Mouse (Mus musculus) thymus, postnatal 14 days (tissue): Measurements from ENCODE around the gene Sumo3.

Experiments used
- DNase-seq: peaks from one replicate; pipeline ENCODE4 v3.0.0; 2021

Sumo3 gene

DNA sequence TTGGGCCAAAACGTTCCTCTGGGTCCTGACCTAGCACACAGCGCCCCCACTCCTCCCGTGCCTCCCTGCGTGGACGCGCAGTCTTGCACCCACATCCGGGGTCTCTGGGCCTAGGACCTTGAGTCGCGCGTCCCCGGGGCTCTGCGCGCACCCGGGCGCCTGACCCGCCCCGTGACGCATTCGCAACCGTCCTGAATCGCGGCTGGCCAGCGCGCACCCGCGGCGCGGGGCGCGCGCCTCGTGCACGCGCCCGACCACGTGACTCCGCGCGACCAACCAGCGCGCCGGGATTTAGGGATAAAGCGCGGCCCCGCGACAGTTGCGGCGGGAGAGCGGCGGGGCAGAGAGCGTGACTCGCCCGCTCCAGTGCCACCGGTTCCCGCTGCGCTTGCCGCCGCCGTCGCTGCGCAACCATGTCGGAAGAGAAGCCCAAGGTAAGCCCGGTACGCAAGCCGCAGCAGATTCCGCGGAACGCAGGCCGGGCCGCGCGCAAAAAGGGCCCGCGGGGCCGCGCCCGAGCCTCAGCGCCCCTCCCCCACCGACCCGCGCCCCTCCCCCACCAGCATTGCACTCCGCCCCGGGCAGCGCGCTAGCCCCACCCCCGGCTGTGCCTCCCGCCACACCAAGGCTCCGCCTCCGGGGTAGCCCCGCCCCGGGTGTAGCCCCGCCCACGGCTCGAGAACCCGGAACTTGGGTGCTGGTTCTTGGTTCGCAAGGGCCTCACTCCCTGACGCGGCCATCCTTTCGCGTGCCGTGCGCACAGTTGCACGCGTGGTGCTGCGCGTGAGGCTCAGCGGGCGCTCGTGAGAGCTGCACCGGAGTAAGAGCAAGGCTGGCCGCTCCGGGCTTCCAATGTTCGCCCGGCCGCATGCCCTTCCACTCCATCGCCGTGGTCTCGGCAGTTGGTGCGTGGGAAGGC is at the start of gene Sumo3, which contains the start of gene Gm49325:
Gene Sumo3 (plus strand): TSS at position 190 of the 919 bp plus-strand sequence.
Gene Gm49325 (plus strand): TSS at position 290 of the 919 bp plus-strand sequence.
- peak; percentile 100 for DNase-seq

DNA sequence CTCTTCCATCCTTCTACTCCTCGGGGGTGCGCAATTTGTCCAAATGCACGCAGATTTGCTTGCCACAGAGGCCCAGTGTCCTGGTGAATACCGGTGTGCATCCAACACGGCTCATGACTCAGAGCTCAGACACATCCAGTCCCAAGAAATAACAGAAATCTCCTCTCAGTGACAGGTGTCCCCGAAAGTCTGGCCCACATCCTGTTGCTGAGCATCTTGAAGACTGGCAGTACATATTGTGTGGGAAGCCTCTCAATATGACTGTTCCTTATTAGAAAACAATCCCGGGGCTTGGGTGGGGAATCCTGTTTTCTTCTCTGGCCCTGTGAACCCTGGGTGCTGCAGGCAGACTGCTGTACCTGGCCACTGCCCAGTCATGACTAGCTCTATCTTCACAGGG is 49.3 kb upstream of the Sumo3 start:
- DNase-seq = no peak

DNA sequence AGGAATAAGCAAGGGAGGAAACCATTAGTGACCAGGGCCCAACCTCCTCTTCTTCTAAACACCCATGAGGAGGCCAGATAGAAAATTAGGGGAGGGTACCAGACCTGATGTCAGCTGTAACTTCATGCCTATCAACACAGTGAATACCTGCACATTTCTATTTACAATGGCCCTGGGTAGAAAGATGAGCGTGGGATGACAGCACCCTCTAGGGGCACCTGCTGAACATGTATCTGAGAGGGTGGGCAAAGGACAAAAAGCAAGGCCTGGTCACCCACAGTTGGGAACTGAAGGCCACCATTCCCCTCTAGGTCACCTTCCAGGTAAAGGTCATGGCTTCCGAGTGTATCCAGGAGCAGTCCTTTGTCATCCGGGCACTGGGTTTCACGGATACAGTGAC is 48.3 kb upstream of the Sumo3 start:
- peak; percentile 47 for DNase-seq

GRCm38 (mm10) chr10:77560090-77560489 is 45.8 kb upstream of the Sumo3 start:
- no peak for DNase-seq

DNA sequence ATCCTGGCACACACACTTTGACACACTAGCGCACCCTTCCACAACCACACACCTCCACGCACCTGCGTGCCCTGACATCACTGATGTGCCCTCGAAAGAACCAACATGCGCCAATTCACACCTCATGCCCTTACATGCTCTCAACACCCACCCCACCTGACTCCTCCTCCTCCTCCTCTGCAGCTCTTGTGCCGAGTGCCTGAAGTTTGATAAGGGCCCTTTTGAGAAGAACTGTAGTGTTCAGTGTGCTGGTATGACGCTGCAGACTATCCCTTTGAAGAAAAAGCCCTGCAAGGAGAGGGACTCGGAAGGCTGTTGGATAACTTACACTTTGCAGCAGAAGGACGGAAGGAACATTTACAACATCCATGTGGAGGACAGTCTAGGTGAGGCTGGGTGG is 45.1 kb upstream of the Sumo3 start:
- no peak for DNase-seq

DNA sequence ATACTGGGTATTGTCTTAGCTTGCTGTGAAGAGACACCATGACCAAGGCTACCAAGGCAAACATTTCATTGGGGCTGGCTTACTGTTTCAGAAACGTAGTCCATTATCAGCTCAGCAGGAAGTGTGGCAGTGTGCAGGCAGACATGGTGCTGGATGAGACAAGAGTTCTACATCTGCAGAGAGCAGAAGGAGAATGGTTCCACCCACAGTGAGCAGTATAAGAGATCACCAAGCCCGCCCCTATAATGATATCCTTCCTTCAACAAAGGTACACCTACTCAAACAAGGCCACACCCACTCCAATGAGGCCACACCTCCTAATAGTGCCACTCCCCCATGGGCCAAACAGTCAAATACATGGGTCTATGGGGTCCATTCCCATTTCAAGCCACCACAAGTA is 44.4 kb upstream of the Sumo3 start:
- no peak for DNase-seq

GRCm38 (mm10) chr10:77565005-77565404 is 40.9 kb upstream of the Sumo3 start:
- DNase-seq = no peak

DNA sequence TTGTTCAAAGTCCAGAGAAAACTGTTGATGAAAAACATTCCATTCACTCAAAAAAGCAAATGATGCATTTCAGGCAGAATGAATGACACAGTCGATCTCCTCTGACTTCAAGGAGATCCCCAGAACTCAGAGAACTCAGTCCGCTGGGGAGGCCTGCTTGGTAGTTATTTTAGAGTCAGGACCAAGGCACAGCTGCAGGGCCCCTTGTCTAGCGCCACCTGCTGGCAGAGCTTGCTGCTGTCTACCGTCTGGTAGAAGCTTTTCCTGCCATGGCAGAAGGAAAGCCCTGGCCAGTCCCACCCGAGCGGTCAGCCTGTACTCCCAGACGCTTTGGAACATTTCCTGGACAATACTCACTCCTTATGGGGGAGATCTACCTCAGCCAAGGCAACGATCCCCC is 39.2 kb upstream of the Sumo3 start:
- peak; percentile 89 for DNase-seq

GRCm38 (mm10) chr10:77569481-77569880 is 36.4 kb upstream of the Sumo3 start:
- no peak for DNase-seq

- no peak for DNase-seq
Observed at GRCm38 (mm10) chr10:77569973-77570658, 35.8 kb upstream of the Sumo3 start.

GRCm38 (mm10) chr10:77572225-77572624 is 33.7 kb upstream of the Sumo3 start:
- DNase-seq = peak; percentile 36

DNA sequence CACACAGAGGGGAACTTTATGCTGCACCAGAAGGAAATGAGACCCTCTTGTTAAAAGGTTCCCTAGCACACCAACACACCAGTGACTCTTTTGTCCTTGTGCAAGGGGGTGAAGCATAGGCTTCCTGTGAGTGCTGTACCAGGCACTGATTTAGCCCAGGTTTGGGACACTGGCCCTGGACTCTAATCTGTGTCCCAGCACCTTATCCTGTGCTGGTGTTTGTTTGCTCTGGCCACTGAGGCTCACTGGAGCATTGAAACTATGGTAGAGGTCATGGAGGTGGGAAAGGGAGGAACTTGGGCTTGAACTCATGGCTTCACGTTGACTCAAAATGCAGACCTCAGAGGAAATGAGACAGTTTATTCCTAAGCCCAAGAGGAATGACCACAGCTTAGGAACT is 32.7 kb upstream of the Sumo3 start:
- DNase-seq = no peak

DNA sequence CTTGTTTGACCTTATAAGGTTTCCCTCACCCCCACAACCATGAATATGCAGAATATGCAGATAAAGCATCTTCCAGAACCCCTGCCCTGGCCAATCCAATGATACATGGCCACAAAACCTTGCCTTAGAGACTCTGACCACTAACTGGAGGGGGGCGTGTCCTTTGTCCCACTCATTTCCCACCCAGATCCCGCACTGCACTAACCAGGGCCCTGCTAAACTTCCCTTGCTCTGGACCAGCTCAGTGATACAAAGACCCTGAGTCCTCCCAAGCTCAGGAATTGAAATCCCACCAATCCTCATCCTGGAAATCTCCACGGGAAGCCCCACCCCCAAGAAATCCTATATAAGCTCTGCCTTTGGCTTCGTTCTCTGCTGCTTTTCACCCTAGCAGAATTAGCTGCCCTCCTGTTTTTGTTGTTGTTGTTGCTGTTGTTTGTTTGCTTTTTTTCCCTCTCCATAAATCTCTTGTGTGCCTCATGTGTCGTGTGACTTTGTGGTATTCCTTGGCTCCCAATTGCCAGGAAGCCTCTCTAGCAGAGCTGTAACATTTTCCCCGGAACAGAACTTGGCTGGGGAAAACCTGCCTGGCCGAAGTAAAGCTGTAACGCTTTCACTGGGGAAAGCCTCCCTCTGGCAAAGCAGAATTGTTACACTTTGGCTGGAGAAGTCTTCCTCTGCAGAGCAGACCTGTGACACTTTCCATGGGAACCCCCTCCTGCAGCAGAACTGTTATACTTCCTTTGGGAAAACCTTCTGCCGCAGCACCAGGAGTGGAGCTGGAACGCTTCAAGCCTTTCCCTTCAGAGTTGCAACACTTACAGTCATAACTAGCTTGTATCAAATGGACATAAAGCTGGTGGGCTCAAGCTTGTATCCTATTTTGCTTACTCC is 25.6 kb upstream of the Sumo3 start:
- no peak for DNase-seq

DNA sequence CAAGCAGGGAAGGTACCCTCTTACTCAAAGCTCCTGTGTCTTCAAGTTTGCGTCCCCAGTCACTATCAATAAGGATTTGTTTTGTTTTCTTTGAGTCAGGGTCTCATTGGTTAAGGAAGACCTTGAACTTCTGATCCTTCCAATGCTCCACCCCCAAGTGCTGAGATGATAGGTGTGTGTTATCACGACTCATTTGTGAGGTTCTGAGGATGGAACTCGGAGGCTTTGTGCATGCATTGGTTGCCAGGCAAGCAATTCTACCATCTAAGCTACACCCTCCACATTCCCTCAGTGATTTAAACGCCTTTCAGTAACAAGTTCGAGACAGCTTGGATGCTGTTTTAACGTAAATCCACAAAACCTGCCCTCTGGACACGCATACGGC is 24.9 kb upstream of the Sumo3 start:
- DNase-seq = peak; percentile 23

- DNase-seq = peak; percentile 97
Observed at GRCm38 (mm10) chr10:77581408-77582284, 24.3 kb upstream of the Sumo3 start, which contains the start of gene Pttg1ip. TSS of gene Pttg1ip (plus strand) at chr10:77581720.

GRCm38 (mm10) chr10:77582285-77582618 is 23.6 kb upstream of the Sumo3 start:
- DNase-seq = peak; percentile 25

DNA sequence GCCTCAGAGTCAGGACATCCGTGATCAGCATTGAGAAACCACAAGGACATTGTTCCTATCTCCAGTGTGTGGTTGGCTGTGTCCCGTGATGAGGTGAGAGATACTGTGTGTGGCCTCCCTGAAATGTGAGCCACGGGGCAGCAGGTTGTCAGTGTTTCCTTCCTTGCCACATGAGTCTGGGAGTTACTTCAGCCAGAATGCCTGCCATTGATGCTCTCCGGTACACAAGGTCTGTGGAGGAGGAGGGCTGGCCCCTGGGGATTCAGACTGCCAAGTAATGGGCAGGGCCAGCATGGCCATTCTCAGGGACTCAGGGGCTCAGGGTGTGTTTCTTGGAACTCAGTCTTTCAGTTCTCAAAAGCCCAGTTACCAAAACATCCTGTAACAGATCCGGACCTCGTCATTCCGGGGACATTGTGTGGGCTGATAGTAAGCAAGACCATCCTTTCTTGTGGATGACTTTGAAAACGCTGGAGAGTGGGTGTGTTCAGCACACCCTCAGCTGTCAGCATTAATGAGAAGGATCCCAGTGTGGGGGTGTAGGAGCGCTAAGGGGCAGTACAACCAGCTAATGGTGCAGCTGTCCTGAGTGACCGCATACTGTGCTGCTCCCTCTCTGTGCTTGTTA is 22.0 kb upstream of the Sumo3 start:
- no peak for DNase-seq

GRCm38 (mm10) chr10:77586637-77587036 is 19.3 kb upstream of the Sumo3 start:
- DNase-seq = no peak

- no peak for DNase-seq
Observed at GRCm38 (mm10) chr10:77587091-77587775, 18.7 kb upstream of the Sumo3 start.

DNA sequence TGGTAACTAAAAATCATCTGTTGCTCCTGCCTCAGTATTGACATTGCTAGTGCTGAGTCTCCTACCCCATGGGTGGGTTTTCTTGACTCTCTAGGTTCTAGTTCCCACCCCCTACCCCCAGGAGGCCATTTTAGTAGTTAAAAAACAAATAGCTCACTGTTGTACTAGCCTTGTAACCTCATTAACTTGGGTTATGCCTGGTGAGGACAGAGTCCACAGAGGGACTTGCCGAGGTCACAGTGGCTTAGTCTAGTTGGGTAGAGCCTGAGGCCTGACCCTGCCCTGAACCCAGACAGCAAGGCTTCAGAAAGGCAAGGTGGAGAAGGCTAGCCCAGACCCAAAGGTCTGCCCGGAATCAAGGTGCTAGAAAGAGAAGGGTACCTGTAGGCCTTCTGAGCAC is 17.9 kb upstream of the Sumo3 start:
- DNase-seq = no peak

GRCm38 (mm10) chr10:77589117-77589516 is 16.8 kb upstream of the Sumo3 start:
- DNase-seq = no peak
